Mouse (Mus musculus) retina, postnatal 1 day (tissue): Measurements from ENCODE around the gene Cwc27.
A peak's percentile ranks its signal among the peaks of the same experiment; 100 is the strongest.

ENCODE experiments used
- DNase-seq: peaks from one replicate; pipeline ENCODE4 v3.0.0-alpha.2; 2012

The Cwc27 gene

GRCm38 (mm10) chr13:104763193-104763592 is 53.7 kb downstream of the Cwc27 start:
- no peak for DNase-seq

GRCm38 (mm10) chr13:104762401-104762800 is 54.5 kb downstream of the Cwc27 start:
- DNase-seq, result no peak

DNA sequence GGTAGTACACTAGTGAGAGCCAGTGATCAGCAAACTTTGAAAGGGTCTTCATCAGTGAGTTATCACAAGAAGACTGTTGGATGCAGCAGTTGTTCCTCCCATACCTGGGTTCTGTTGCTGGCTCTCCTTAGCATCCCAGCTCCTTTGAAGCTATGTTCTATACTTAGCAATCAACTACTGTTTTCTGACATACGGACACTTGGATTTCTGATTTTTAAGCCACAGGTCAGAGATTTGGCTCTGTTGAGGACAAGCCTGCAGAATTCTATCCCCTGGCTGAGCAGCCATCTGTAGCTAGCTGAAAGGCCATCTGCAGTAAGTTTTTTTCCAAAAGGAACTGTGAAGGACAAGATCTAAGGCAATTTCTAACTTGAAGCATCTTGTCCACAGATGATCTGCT is 57.6 kb downstream of the Cwc27 start:
- no peak for DNase-seq

DNA sequence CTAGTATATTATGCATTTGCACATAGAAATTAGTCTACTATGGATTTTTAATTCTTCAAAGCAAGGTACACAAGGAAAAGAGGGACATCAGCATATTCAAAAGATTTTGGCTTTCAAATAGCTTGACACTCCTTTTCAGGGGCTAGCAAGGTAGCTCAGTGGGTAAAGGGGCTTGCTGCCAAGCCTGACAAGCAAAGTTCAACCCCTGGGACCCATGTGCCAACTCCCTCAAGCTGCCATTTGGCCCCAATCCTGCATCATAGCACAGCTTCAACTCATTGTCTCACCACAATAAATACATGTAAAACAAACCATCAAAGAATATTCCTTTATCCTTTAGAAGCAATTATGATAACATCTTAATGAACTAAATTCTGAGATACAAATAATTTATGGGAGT is 69.9 kb downstream of the Cwc27 start:
- DNase-seq, result no peak

GRCm38 (mm10) chr13:104742866-104743265 is 74.1 kb downstream of the Cwc27 start:
- no peak for DNase-seq

DNA sequence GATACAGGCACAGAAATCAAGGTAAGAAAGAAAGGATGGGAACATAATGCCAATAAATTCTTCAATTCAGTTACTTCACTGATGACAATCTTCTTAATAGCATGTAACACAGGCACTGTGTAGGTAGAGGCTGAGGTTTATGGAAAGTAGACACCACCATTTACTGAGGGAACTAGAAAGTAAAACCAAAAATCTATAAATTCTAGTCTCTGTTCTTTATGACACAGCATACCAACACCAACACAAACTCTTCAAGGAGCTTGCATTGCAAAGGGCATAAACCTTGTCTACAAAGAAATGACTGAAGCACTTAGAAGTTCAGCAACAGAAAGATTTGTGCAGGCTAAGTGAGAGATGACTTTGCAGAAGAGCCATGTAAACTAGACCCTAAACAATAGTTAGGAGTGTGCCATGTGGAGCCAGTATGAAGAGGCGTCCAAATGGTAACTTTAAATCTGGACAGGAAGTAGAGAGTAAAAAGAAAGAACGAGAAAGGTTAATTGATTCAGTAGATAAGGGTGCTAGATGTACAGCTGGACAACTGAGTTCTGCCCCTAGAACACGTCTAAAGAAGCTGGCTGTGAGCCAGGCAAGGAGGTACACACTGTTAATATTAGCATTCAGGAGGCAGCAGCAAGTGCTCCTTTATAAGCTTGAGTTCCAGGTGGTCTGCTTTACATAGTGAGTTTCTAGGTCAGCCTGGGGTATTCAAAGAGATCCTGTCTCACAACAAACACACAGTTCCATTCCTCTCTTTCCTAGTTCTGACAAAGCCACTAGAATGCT is 87.5 kb downstream of the Cwc27 start:
- DNase-seq, result no peak

DNA sequence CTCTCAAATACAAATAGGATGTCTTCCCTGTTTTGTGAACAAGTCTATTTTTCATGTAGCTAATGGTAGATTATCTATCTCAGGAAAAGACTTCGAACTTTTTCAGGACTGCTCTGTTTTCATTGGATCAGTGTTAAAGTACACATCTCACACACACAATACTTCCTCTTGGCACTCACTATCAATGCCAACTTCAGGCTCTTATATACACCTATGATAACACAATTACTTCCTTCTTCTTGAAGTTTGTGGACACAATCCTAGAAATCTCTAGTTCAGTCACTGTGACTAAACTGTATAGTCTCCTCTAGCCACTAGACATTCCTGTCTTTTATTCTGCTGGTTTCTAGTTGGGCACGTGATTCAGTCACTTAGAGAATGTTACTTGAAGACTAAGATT is 89.3 kb downstream of the Cwc27 start:
- DNase-seq, result no peak

GRCm38 (mm10) chr13:104720133-104720532 is 96.8 kb downstream of the Cwc27 start:
- no peak for DNase-seq

DNA sequence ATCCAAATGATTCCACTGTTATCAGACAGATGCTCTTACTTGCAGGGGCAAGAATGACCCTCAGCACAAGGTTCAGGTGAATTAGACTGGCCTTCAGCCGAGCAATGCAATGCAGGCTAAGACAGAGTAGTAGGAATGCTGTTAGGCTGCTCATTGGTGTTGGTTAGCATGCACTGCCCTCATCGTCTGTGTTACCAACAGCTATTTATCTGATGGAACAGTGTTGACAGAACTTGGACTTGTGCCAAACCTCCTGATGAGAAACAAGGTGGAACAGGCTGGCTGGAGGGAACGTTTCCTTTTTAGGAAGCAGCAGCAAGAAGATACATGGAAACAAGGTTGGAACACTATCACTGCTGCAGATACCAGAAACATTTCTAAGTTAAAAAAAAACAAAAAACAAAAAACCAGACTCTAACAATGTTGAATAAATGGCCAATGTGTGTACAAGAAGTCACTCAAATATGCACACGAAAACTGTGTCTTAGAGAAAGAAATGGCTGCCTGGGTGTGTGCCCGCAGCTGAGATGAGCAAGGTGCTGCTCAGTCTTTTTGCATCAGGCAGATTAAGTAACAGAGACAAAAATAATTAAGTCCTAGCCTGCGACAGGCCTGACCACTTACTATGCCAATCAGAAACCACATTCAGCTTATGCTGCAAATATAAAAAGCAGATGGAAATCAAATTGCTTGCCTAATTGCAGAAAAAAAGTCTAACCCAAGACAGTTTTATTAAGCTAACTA is 122.2 kb downstream of the Cwc27 start:
- peak; percentile 80 for DNase-seq

GRCm38 (mm10) chr13:104692710-104693109 is 124.2 kb downstream of the Cwc27 start:
- DNase-seq, result no peak

- DNase-seq, result no peak
Observed at GRCm38 (mm10) chr13:104685537-104685936, 131.4 kb downstream of the Cwc27 start.

DNA sequence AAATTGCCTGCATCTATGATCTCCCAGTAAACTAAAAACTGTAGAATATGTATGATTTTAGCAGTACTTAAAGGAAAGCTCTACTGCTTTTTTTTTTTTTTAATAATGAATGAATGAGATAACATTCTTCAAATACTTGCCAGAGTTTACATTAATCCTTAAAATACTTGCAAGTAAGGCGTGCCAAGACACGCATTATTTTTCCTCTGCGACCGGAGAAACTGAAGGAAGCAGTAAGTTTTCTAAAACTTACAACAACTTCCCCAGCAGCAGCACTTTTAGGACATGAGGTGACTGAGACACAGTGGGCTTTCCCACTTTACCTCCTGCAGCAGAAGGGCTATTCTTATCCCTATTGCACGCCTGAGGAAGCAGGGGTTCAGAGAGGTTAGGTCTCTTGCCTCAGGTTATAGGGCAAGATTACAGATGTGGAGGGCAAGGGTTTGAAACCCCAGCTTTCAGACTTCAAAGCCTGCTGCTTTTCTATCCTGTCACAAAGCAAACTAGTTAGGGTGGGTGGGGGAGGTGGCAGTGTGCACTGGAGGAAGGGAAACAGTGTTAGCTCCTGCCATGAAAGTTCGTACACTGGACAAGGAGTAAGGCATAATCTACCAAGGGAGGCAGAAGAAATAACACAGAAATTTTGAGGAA is 132.5 kb downstream of the Cwc27 start:
- DNase-seq, result no peak

DNA sequence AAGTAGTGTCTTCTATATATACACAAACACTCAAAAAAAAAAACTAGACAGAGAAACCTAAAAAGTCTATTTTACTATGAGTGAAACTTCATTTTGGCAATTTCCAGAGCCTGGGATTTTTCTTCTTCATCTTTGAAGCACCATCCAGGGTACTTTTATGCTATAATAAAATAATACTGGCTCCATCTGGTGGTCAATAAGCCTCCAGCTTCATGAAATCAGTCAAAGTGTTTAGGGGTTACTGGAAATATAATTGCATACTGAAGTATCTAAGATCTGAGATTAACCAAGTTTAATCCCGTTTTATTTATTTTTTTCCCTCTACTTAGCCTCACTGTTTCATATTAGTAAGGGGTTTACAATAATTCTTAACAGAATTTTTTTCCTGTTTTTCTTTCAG is 135.7 kb downstream of the Cwc27 start:
- peak; percentile 23 for DNase-seq

GRCm38 (mm10) chr13:104661188-104661587 is 155.8 kb downstream of the Cwc27 start:
- DNase-seq, result no peak

DNA sequence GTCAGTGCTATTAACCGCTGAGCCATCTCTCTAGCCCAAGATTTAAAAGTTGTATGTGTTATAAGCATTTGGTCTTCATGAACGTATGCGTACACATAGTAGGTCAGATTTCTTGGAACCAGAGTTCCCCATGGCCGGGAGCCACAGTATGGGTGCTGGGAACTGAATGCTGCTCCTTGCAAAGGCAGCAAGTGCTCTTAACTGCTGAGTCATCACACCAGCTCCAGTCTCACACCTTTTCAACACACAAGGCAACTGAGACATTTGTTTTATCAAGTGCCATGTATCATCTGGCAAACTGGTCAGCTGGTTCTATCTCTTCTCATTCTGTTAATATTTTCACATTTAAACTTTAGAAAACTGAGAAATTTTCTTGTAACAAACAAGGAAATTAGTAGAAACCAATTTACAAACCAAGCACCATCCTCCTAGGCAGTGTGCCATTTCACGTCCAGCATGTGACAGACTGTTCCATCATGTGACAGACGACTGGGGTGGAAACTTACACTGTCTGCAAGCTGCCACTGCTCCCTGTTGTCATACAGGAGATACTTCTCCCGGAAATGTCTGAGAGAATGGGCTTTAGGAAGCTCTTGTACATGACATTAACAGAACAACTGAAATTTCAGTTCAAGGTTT is 156.8 kb downstream of the Cwc27 start:
- DNase-seq, result no peak

DNA sequence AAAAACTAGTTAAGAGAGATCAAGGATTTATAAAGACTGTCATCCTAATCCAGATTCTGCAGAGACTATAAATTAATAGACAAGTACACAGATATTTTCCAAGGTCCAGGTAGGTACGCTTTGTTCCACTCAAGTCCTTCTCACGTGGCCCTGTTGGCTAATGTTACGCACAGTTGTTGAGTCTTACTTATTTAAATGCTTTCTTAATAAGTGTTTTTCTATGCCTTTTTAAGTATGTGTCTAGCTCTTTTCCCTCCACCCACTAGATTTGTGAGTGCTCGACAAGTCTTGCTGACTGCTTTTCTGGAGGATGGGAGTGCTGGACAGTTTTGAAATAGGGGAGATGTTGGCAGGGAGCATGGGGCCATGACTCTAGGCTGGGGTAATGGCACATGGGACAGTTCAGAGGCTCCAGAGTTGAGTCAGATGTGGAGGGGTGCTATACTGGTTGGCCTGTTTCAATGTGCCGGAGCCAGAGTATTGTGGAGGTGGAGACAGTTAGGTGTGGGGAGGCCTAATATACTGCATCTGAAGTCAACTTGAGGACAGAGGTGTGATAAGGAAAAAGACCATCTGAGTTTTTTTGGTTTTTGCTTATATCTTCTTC is 160.2 kb downstream of the Cwc27 start:
- no peak for DNase-seq

GRCm38 (mm10) chr13:104655137-104655536 is 161.8 kb downstream of the Cwc27 start:
- no peak for DNase-seq

DNA sequence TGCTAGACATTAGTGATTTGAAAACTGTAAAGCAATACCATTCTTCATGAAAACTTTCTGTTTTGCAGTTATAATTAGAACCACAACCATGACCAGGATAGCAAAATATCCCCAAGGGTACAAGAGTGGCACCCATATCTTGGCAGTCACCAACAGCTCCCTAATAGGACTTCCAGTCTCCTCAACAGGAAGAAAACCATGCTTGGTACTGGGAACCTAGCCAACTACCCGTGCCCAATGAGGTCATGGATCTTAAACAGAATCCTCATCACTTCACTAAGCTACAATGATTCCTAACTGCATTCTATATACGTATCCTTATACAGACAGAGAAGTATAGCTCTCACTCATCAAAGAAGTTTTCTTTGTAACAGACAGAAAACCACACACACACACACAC is 165.2 kb downstream of the Cwc27 start:
- no peak for DNase-seq

GRCm38 (mm10) chr13:104650654-104651053 is 166.3 kb downstream of the Cwc27 start:
- DNase-seq, result no peak

DNA sequence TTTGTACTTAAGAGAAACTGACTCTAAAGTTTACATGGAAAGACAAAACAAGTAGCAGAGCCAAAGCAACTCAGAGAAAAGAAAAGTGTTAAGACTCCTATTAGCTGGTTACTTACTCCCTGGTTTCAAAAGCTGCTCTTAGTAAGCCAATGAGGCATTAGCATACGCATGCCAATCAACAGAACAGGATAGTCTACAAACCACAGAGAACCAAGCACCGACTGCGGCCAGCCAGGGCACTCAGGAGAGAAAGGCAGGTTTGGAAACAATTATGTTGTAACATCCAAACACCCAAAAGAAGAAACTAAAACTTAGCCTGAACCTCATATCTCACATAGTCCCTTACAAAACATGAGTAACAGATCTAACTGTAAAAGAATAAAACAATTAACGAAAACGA is 166.8 kb downstream of the Cwc27 start:
- no peak for DNase-seq

- no peak for DNase-seq
Observed at GRCm38 (mm10) chr13:104645778-104646425, 171.0 kb downstream of the Cwc27 start.

DNA sequence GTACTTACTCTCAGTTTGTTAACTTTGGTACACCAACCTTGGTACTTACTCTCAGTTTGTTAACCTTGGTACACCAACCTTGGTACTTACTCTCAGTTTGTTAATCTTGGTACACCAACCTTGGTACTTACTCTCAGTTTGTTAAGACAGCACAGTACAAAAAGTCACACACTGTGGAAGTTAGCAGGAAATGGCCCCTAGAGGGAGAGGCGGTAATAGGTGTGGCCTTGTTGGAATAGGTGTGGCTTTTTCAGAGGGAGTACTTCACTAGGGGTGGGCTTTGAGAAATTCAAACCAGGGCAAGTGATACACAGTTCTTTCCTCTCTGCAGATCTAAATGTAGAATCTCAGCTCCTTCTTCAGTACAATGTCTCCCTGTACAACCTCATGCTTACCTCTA is 172.8 kb downstream of the Cwc27 start:
- DNase-seq, result no peak
